Mouse (Mus musculus) embryo, embryonic 10 days (tissue): Measurements from ENCODE around the gene Mmab.

Source experiments
- DNase-seq: peaks from one replicate; pipeline ENCODE4 v3.0.0-alpha.2; 2015; ENCODE audit warnings: low spot score

The Mmab gene

DNA sequence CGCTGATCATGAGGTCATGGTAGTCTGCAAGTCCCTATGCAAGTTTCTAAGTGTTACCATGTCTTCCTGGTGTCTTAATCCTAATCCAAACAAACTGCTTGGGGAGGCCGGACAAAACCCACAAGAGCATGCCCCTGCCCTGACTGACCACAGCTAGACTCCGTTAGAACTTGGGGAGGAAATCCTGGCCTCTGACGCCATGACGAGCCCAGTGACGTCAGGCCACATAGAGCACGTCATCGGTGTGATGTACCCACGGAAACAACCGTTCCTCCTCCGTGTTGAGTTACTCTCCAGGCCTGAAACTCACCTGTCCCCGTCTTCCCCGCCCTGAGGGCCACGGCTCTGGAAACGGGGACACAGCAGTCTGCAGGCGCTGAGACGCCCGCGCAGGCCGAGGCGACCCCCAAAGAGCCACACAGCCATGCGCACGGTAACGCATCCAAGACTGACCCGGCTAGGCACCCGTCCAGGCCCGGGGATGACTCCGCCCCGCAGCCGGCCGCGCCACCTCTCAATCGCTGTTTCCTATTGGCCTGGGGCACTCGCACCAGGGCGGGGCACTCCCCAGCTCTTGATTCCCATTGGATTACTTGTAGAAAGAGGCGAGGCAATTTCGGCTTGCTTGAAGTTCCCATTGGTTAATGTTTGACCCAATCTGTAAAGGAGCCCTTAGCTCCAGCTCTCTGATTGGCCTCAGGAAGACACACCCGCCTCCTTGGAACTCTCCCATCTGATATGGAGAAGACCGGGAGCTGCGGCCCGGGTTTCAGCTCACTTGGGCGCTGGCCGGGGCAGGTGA lies at the start of gene Mmab, which contains the start of gene Mvk:
Mmab (minus strand) TSS at position 495 of the 802 bp plus-strand sequence.
Mvk (plus strand) TSS at position 704 of the 802 bp plus-strand sequence.
- DNase-seq = peak; percentile 97

DNA sequence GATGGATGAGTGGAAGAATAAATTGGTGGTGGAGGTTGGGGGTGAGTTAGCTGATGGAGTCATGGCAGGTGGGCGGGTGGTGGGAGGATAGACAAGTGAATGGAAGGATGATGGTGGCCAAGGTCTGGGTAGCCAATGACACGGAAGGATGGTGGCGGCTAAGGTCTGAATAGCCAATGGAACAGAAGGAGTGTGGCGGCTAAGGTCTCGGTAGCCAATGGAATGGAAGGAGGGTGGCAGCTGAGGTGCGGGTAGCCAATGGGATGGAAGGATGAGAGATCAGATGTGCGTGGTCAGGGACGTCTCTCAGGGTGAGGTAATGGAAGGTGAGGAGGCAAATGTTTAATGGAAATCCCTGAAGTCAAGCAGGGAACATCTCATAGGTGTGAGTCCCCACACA lies 46.4 kb upstream of the Mmab start:
- DNase-seq = no peak

DNA sequence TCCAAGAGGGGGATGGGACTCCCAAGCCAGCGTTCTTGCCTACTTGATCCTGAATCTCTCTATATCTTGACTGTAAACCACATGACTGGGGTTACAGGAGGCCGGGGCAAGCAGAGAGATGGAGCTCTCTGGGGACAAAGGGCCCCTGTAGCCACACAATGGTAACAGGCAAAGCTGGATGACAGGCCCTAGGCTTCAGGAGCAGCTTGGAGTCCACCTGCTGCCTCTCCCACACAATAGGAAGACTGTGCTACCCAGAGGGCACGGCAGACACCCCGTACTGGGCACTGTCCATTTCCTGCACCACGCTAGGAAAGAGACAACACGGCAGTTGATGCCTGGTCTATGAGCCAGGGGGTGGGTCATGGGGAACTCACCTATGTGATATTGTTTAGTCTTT lies 45.7 kb upstream of the Mmab start:
- no peak for DNase-seq

DNA sequence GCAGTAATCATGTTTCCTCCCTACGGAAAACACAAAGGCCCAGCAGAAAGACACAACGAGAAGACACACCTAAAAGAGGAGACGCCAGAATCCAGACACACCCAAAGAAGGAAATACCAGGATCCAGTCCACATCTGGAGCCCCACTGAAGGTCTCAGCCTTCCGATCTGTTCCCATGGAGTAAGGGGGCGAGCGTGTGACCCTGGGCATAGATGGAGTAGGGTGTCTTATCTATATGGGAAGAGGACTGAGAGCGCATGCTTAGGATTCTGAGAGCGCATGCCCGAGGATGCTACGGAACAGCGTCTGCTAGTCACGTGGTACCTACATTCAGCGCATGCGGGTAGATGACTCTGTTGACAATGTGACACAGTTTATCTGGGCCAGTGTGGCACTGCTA lies 41.8 kb upstream of the Mmab start:
- DNase-seq = no peak

DNA sequence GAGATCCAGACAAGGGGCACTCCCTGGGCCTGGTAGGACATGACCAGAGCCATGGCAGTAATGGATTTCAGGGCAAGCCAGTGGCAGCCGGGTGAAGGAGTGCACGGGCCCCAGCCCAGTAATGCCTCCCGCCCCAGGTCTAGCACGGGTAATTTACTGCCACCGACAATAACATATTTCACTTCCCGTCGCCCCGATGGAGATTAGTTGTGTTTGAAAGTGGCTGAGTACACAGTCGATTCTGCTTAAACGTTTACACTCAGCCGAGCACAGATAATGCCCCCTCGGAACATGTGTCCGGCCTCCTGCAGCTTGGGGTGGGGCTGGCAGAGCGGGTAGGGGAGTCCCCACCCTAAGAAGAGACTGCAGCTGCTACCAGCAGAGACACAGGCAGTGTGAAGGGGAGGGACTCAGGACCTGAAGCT lies 38.7 kb upstream of the Mmab start:
- DNase-seq = peak; percentile 59

DNA sequence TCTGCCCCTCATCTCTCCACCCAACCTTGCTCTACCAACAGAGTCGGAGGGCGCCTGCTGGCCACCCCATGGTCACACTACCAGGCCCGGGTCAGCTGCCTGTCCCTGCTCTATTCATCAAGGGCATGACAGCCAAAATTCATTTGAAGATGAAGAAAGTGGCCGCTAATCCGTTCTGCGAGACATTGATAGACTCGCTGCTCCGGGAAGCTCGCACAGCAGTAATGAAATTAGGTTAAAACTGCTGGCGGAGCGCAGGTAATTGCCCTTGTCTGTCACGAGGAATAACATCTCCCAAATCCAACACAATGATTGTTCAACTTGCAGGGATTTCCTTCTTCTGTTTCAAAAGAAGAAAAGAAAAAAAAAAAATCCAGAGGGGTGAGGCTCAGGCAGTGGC lies 34.4 kb upstream of the Mmab start:
- no peak for DNase-seq

DNA sequence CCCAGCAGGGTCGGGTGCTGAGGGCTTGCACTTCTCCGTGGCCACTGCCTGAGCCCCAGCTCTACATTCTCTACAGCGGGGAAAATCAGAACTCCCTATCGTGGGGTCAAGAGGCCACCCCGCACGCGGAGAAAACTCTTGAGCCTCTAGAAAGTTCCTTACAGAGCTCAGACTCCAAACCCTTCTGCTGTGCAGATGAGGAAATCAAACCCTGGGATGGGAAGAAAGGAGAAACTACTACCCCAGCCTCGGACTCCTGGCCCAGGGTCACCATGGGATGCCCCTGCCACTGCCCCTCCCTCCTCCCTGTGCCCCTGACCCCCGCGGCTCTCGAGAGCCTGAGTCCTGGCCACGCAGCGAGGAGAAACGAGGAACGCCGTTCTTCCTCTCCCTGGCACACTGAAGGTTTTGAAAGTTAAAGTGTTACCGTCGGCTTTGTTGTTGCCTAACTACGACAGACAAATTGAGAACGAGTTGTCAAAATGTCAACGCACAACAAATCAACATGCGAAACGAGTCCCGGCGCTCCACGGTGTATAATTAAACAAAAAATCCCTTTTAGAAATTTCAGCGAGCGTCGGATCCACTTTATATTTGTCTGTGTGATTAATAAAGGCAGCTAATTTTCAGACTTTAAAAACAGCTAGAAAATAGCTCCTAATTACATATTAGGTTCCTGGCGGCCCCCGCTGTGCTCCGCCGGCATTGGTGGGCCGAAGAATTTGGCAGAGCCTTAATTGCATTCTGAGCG lies 31.1 kb upstream of the Mmab start:
- DNase-seq = peak; percentile 44

DNA sequence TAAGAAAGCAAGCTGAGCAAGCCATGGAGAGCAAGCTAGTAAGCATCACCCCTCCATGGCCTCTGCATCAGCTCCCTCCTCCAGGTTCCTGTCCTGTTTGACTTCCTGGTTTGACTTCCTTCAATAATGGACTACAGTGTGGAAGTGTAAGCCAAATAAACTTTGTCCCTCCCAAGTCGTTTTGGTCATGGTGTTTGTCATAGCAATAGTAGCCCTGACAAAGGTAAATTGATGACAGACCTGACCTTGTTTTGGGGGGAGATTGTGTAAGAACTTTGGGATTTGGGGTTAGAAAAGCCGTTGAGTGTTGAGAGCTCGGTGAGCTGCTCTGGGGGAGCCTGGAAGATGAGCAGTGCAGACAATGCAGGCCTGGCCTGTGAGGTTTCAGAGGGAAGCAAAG lies 26.5 kb upstream of the Mmab start:
- DNase-seq = no peak

DNA sequence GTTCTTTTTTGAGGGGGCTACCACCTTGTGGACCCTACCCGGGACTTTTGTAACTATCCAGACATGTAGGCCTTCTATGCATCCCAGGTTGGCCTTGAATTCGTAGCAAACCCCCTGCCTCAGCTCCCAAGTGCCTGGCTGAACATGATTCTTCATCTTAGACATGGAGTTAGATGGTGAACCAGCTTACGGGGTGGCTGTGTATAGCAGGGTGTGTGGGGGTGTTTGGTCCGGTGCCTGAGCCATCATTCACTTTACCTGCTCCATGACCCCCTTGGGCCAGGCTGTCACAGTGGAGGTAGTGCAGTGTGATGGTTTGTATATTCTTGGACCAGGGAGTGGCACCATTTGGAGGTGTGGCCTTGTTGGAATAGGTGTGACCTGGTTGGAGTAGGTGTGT lies 24.1 kb upstream of the Mmab start:
- DNase-seq = no peak

DNA sequence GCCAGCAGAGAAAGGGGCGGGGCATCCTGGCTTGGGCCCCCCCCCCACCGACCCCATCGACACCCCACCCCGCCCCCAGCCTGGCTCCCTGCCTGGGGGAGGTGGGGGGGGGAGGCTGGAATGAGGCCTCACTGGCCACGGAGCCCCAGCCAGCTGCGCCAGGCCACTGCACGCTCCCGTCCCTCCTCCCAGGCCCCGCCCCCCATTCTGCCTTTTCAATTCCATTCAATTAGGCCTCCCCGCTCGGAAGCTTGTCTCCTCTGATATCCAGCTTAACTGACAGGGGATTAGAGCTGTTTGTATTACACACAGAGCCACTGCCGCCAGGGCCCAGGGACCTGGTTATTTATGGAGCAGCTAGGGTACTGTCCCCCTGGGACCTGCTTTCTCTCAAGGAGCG lies 23.6 kb upstream of the Mmab start:
- peak; percentile 92 for DNase-seq

DNA sequence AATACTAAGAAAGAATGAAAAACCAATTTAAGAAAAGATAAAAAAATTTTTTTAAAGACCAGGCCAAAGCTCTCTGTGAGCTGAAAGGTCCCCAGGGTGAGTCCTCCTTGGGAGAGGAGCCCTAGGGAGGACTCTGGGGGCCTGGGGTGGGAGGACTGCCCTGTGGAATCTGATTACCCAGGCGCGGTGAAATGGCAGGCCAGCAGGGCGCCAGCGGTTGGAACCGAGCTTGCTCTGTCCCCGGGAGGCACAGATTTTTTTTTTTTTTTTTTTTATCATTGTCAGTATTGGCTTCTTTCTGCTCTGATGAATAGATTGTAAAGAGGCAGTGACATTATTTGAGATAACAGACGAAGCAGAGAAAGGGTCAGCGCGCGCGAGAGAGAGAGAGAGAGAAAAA lies 23.2 kb upstream of the Mmab start:
- peak; percentile 58 for DNase-seq

DNA sequence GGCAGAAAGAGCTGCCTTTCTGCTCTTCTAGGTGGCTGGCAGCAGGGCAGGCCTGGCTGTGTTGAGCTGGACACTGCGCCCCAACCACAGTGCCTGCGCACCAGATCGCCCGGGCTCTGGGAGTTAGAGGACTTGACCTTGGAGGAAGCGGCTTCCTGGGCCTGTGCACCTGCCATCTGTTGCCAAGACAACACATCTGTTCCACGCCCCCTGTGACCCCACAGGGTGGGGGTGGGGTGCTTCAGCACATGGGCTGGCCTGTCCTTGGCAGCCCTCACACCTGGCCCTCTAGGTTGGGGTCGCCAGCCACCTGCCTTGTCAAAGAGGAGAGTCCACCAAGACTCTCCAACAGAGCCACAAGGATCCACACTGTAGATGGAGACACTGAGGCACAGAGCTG lies 21.8 kb upstream of the Mmab start:
- peak; percentile 46 for DNase-seq

DNA sequence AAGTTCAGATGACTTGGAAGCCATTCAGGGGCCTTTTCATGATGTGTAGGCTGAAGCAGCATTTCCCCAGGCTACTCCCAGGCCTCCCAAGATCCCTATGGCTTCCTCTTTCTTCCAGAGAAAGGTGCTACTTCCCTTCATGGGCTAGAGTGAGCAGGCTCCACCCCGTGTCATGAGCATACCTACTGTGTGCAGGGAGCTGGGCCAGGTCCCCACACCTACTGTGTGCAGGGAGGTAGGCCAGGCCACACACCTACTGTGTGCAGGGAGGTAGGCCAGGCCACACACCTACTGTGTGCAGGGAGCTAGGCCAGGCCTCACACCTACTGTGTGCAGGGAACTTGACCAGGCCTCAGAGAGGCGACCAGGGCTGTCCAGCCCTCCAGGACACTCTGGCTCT lies 20.7 kb upstream of the Mmab start:
- no peak for DNase-seq

DNA sequence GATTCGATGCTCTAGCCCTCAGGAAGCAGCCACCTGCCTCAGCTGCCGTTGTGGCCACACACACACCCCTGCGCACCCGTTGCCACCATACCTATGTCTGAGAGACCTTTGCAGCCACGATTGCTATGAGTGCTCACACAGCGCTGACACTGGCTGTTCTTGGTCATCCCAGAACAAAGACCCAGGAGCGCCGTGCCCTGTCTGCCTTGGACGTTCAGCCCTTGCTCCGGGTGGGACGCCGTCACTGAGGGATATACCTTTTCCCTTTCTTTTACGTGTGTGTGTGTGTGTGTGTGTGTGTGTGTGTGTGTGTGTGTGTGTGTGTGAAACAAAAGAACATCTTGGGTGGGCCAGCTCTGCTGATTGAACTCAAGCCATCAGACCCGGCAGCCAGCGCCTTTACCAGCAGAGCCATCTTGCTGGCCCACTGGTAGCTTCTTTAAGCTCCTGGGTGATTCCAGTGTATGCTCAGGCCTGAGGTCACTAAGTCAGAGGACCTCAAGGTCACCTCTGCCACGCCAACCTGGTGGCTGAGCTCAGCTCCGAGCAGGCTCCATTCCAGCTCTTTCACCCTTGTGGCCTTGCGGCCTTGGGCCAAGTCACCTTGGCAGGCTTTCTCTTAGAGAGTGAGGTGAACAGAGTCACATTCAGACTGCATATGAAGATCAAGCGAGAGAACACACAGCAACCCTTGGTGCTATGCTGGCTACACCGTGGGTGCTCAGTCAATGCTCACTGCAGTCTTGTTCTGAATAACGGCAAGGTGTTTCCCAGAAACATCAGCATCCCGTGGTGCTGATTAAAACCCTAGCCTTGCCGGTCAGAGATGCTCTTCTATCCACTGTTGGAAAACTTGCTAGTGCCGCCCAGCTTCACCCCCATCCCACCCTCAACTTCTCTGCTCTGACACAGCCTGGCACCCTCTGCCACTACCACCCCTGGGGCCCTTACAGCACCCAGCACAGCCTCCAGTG lies 18.5 kb upstream of the Mmab start:
- DNase-seq = no peak

DNA sequence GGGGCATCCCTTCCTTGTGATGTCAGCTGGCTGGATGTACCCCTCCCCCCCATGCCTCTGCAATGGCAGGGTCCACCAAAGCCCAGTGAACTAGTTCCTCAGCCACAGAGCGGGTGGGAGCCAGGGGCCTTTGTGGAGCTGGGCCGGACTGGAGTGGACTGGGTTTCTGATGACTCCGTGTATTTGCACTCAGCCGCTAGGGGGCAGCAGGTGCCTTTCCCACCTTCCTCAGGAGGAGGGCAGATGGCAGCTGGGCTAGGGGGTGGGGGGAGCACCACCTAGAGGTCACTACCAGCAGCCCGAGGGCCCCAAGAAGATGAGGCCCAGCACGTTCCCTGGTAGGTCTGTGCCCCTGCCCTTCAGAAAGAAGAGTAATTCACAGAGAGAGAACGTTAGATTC lies 17.4 kb upstream of the Mmab start:
- peak; percentile 90 for DNase-seq

DNA sequence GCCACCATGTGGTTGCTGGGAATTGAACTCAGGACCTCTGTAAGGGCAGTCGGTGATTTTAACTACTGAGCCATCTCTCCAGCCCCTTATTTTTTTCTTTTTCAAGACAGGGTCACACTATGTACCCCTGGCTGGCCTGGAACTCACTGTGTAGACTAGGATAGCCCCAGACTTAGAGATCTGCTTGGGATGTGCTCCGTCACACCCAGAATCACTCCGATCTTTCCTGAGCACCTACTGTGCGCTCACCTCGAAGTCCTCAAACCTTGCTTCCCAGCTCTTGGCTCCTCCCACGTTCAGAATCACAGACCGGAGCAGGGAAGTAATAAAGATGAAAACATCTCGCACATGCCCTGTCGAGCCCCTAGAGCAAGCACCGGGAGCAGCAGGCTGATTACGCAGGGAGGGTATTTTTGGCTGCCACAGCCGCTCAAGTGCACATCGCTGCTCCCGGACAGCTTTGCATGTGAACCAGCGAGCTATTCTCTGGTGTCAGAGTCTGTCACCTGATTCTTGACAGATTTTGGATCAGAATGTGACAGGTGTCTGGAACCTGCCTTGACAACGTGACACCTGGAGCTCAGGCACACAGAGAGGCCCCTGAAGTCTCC lies 13.2 kb upstream of the Mmab start:
- no peak for DNase-seq

DNA sequence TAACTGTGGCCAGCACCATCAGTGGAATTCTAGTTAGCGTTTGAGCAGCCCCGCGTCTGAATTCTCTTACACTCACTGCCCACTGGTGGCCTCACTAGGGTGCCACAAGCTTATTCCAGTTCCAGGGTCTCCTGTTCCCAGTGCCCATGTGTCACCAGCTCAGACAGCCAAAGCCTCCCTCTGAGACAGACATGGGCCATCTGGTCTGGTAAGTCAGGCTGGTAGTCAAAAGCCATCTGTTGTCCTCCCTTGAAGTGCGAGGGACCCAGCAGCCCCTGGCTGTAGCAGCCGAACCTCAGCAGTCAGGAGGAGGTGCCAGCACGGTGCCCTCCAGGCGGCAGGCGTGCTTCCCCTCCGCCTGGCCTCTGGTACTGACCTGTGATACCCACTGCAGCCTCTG lies 12.4 kb upstream of the Mmab start:
- DNase-seq = no peak

DNA sequence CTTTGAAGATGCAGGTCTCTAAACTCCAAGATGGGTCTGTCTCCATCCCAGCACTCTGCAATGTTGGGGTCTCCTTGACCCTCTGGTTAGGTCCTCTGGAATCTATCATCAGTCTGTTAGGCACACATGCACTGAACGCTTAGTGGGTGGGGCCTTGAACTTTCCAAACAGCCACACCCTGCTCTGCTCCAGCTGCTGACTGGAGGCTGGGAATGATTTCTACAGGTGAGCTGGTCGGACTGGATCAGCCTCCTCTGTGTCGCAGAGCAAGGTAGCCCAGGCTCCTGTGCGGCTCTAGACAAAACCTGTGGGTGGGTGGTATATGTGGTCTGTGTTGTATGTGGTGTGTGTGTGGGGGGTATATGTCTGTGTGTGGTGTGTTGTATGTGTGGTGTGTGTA lies 5.2 kb upstream of the Mmab start:
- DNase-seq = no peak

DNA sequence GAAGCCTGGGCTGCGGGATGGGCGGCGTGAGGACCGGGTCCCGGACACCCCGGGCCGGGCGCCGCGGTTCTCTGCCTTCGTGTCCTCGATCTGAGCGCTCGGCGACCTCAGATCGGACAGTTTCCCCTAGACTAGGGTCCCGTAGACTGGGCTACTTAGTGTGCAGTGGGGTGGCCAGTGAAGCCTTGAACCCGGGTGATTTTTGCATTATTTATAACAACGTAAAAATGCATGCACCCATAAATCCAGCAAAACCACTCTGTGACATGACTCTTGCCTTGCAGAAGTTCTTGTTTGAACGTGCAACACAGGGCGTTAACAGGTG lies 470 bp upstream of the Mmab start:
- no peak for DNase-seq

DNA sequence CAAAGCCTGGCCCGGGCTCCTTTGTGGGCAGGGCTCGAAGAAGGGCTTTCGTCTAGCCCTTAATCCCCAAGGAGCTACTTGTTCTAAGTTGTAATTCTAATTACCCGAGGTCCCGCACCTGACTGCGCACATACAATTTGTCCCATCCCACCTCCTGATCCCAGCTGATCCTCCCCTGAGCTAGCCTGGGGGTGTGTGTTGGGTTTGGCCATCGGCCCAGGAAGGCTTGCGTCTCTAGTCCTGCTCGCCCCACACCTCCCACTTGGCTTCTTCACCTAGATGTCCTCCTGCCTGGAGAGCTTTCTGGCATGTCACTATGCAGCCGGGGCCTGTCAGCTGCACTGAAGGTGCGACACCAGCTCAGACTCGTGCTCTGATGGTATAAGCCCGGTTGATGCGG lies 8.3 kb downstream of the Mmab start:
- no peak for DNase-seq

DNA sequence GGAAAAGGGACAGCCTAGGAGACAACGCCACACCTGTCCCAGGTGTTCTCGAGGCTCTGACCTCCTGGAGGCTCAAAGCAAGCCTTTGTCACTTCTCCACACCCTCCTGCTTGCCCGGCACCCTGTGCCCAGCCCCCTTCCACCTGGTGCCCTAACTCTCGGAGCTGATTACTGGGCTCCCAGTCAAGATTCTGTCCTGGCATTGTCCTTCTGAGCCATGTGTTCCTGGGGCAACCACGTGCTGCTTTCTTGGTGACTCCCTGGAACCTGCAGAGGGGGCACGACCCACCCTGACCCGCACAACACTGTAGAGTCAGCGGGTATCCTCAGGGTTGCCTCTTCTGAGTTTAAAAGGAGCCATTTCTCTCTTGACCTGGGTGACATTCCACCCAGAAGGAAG lies 9.5 kb downstream of the Mmab start:
- no peak for DNase-seq

DNA sequence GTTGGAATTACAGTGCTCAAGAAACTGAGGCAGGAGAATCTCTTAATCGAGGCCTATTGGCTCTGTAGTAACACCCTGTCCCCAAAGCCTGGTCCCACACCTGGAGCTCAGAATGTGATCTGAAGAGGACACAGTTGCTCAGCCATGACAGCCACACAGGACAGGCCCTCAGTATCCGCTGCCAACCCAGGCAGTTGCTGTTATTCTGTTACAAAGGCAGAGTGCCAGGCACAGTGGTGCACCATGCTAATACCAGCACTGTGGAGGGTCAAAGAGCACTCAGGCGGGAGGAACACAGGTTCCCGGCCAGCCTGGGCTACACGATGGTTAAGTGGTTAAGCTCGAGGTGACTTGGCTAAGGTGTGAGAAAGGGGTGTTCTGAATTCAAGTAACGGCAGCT lies 14.1 kb downstream of the Mmab start:
- no peak for DNase-seq
